Mouse (Mus musculus): ENCODE data around the gene Zfp287.
"Not testable (repeated sequence)": the region's sequence is repeated elsewhere in the genome, so short reads cannot be mapped to it uniquely, and the experiment has no call there.

Gene Zfp287

GRCm38 (mm10) chr11:62731311-62732021 lies at the start of gene Zfp287:
TSS of gene Zfp287 (minus strand) at chr11:62731905.
- peak; percentile 95 to 96 for DNase-seq

- no peak for DNase-seq
These were observed 44.8 kb upstream of the Zfp287 start for GRCm38 (mm10) chr11:62776510-62776909.

- no peak for DNase-seq
These were observed 29.2 kb upstream of the Zfp287 start for GRCm38 (mm10) chr11:62760755-62761457.

- DNase-seq: no peak
These were observed 26.8 kb upstream of the Zfp287 start for GRCm38 (mm10) chr11:62758491-62758890.

- DNase-seq: no peak
These were observed 26.2 kb upstream of the Zfp287 start for GRCm38 (mm10) chr11:62757906-62758305.

DNA sequence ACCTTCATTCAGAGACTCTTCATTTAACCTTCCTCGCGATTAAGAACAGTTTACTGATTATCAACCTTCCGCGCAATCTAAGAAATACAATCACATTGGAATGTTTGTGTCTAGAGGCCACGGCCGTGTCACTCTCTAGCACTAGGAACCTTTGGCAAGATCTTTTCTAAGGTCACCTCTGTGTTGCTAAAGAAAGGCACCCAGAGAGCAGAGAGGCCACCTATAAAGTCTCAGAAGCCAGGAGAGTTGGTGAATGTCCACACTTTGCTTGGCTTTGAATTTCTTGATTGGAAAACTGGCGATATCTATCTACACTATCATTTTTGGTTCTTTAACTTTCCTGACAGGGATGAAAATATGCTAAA lies 25.4 kb upstream of the Zfp287 start:
- no peak for DNase-seq

DNA sequence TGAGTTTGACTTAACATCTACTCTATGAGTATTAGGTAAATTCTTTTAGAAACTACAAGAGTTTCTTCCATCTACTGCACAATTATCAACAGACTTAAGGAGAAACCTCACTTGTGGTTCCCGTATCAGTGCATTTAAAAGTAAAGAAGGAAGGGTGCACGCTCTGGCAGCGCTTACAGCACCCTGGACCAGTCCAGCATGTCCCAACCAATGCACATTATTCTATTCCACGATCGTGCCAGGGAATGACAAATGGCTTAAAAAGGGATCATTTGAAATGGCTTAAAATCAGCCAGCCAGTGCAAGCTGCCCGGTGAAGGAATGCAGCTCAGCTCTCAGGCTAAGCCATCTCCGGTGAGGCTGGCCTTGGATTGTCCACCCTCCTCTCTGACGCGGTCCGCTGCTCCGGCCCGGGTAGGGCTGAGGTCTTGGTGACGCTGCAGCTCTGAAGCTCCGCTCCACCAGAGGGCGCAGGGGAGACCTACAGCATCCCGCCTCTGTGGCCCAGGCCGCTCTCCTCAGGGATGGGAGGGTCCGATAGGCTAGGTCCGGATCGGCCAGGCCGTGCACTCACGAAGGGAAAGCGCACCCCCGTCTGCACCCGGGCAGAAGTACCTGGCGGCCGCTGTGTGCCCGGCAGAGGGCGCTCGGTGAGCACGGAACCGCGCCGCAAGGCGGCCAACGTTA lies 24.9 kb upstream of the Zfp287 start:
- peak; percentile 99 for DNase-seq

DNA sequence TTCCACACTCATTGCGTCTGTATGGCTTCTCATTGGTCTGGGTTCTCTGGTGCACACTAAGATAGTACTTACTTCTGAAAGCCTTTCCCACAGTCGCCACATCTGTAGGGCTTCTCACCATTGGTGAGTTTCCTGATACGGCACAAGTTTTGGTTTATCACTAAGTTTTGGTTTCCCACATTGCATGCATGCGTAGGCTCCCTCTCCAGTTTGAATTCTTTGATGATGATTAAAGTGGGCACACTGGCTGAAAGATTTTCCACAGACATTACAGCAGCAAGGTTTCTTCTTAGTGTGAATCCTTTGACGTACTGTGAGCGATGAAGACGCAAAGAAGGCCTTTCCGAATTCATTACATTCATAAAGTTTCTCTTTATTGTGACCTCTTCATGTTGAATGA lies 21.1 kb upstream of the Zfp287 start, which contains the start of gene Gm10428:
Gene Gm10428, plus strand, starts transcription at position 321 of the 400 bp plus-strand sequence.
- DNase-seq: no peak

DNA sequence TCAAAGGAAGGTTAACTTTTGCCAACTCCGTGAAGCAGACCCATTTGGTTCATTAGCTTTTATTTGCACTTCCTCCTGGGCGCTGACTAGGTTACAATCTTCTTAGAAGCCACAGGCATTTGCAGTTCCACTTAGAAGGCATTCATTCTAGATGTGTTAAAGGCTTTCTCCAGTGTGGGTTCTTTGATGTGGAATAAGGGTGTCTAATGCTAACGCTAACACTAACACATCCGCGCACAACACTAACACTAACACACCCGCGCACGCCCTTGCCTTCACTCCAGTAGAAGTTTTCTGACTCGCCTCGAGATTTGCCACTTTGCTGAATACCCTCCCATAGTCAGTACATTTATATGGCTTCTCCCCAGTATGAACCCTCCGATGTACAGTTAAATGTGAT lies 20.5 kb upstream of the Zfp287 start:
- no peak for DNase-seq

DNA sequence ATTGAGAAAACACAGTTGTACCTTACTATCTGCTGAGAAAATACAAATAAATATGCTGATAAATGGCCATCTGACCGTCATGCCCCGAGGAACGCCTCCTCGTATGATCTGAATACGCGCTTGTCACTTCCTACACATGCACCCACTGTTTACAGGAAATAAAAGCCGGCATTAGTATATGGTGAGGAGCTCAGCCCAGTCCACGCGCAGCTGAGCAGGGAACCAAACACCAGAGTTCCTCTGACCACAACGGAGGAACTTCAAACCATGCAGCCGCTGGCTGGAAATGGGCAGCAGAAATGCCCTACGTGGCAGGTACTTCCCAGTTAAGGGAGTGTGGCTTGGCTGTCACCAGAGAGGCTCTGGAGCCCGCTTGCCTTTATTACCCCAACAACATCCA lies 17.7 kb upstream of the Zfp287 start:
- not testable (repeated sequence) for DNase-seq

DNA sequence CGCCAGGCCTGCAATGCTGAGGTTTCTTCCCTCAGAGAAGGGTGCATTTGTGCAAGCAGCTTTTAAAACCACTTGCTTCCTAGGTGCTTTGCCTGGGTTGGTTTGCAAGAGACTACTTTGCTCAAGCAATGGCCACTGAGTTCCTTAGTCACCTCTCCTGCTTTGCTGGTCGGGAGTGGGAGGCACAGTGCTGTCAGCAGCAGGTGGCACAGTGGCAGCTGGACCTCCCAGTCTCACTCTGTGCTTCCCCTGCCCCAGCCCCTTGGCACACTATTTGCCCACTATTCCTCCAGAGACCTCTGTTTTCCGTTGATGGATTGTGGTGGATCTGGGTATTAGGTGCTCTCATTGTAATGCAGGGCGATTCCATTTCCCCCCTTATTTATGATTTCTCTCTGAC lies 16.4 kb upstream of the Zfp287 start:
- DNase-seq: no peak

DNA sequence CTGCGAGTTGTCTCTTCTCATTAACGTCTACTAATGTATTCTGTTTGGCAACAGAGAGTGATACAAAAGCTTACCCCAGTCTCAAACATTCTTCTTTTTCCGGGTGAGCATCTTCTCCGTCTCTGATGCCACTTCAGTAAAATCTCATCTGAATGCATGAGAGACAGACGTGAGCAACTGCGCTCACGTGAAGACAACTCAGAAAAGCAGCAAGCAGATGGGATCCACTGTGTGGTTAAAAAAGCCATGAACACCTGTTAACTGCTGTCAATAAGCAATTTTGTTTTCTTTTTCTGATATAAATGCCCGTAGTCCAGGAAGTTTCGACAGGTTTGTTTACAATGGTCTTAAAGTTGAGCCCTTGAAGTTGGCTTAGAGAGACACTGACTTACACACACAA lies 15.5 kb upstream of the Zfp287 start:
- no peak for DNase-seq

DNA sequence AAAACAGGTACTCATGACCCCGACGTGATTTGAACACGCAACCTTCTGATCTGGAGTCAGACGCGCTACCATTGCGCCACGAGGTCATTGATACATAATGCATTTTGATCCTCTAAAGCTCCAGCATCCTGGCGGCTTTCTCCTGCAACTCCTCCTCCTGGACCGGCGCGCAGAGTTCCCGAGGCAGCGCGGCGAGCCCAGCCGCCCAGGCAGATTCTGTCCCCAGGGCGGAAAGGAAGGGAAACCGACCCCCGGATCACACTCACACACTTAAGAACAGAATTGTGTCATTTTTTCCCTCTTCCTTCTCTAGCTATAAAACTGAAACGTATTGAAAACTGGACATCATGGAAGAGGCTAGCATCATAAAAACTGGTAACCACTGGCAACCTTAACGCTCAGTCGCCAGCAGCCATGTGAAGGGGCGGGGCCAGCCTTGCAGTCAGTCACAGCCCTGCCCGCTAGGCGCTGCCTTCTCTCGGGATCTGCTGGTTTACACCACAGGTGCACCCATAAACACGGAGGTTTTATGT lies 14.4 kb upstream of the Zfp287 start:
- peak; percentile 87 to 88 for DNase-seq

DNA sequence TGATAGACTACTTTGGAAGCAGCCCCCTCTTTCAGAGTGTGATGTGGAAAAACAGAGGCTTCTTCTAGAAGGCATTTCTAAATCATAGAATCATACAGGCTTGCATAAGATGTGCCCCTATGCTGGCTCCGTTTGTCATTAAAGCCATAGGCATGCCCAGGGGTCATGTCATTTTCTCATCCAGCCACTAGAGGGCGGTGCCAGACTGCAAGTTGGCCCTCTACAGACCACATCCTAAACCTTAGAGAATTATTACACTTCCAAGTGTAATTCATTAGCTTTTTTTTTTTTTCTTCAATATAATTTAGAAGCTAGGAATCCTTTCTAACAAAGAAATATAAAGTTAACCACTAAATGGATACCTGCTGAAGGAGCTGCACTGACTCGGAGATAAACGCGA lies 12.4 kb upstream of the Zfp287 start:
- peak; percentile 78 to 86 for DNase-seq

DNA sequence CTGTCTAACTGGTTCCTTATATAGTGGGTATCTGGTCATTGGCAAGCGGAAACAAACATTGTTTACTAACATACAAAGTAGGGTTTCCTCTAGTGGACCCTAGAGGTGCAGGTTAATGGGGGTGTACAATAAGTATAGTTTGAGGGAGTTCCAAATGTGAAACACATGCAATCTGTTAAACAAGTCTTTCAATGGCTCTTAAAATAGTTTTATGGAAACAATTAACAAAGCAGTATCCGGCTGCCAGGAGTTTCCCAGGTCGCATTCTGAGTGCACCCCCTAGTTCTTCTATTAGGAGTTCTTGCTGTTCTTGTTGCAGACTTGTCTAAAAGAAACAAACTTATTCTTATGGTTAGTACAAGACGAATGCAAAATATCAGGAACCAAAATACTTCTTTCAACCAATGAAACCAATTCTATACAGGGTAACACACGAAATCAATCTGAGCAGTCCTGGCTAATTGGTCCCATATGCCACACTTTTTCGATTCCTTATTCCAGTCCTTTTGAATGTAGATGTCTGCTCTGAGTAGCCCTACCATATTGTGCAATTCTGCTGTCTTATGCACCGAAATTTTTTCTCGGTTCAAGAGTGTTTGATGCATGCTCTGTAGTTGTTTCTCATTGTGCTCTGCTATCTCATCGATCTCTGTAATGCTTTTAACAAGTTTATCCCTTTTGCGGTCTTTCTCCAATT lies 10.7 kb upstream of the Zfp287 start:
- DNase-seq: no peak

- no peak for DNase-seq
These were observed 9.5 kb upstream of the Zfp287 start for GRCm38 (mm10) chr11:62741186-62741585.

DNA sequence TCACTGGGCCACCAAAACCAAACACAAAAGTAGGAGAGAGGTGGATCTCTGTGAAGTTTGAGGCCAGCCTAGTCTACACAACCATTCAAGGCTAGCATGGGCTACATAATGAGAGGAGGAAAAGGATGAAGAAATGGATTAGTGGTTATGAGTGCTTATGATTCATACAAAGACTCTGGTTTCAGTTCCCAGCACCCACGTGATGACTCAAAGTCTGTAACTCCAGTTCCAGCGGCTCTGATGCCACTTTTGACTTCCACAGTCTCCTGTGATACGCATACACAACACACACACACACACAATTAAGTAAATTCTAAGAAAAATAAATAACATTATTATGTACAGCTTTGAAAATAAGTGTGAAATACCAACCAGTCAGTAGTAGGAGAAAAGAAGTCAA lies 960 bp upstream of the Zfp287 start:
- no peak for DNase-seq

- no peak for DNase-seq
These were observed 300 bp upstream of the Zfp287 start for GRCm38 (mm10) chr11:62732022-62732387.

GRCm38 (mm10) chr11:62728276-62728675 lies 3.4 kb downstream of the Zfp287 start:
- no peak for DNase-seq

- DNase-seq: no peak
These were observed 21.0 kb downstream of the Zfp287 start for GRCm38 (mm10) chr11:62710657-62711056.

DNA sequence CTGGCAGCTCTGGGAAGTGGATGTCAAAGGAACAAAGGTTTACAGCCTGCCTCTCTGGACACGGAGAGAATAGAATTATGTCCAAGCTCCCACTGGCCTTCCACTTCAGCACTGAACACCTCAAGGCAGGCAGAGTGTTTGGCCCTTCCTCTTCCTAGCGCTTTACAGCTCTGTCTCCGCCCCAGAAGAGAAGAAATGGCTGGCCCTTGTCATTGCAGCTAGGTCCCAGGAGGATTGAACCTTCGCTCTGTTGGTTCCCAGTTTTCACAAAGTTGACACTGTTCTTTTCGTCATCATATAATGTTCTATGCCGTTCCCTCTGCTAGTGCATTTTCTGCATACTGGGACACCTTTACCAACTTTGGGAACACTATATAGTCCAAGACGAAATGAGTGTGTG lies 23.5 kb downstream of the Zfp287 start:
- DNase-seq: no peak

DNA sequence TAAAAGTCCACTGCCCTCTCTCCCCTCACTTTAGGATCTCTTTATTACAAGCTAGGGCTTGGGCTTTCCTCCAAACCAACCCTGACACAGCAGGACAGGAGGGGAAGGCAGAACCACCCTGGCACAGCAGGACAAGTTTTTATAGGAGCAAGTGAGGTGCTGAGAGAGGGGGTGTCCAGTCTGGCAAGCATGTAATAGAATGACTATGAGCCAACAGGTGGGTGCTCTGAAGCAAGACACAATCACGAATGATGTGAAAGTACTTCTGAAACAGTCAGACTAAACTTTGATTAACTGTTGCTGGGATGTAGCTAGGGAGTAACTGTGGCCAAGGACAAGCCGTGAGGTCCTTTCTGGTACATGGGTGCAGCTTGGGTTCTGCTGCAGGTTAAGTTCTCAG lies 25.6 kb downstream of the Zfp287 start:
- DNase-seq: no peak

DNA sequence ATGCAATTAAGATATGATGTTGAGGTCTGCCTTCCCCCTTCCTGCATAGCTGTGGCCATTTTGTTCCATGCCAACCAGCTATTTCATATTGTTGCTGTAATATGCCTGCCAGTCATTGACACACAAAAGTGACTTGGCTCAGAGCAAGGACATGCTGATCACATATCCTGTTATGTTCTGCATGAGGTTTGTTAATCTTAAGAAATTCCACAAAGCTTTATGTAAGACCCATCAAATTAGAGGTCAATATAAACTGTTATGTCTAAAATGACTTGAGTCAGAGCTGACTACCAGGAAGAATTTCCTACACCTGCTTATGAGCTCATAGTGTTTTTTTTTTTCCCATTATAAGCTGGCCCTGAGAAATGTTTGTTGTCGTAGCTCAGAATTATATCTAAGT lies 30.5 kb downstream of the Zfp287 start:
- no peak for DNase-seq

All from cerebellum, postnatal 25 days (tissue).